Mouse (Mus musculus): Measurements from ENCODE around the gene Atg5. TPM values are rescaled to one million over a fixed set of nuclear protein-coding genes. Genes with fewer than 3 reads are reported as not detected.

The Atg5 gene
- polyA plus RNA-seq, 1 experiment from 2014 or later, result 46.4 TPM

MicroRNAs encoded within 50 kb of the gene (microRNA counts, 519-probe panel; counts per million panel counts)
- microRNA mmu-miR-1929, result not detected

Small RNAs within 50 kb of the gene (microRNA-seq; reads per million reads assigned to microRNA genes)
- gene Mir1929, result 3.2 reads per million, percentile 8 among the genes with 10 or more reads in this experiment

Other genes starting within 250 kb of the Atg5 start
- 0.22 and 0.31 TPM in 2 replicates for gene Crybg1, start 119.5 kb upstream of the Atg5 start, polyA plus RNA-seq (2016; fragmentation: Nextera tagmentation; extraction: Ambion mirVana)